ENCODE assay signal across 28 mouse cellular contexts in genomic region chr2:171985813-171986572, GRCm38 (mm10). TPM values are rescaled to one million over a fixed set of nuclear protein-coding genes. Genes with fewer than 3 reads are reported as not detected.
DNase-seq lines count a peak whose midpoint lies in the region; ATAC-seq and TF ChIP-seq lines count a peak whose summit lies in the region.
"Had no signal": no experiment of that assay in that cellular context is flagged by ENCODE, and none has a peak within 500 bp of the region (broad histone marks: within the 10 kb centered on the region; RNA-seq: fewer than 3 reads in every experiment).

No protein-coding gene starts in this region.

- H3K4me1 ChIP-seq in forebrain, embryonic 12.5 days = peaks cover 18% of the 10 kb centered on the region
- H3K4me1 ChIP-seq in forebrain, postnatal 0 days (ENCODE audit: insufficient read depth) = no peaks in the 10 kb centered on the region
- H3K4me1 ChIP-seq in midbrain, embryonic 14.5 days (ENCODE audit: control insufficient read depth, insufficient read depth, low read length) = peaks cover 3% of the 10 kb centered on the region; the same call in 1 of the 2 replicates
- H3K4me1 ChIP-seq in midbrain, embryonic 15.5 days = peaks cover 16% of the 10 kb centered on the region
- H3K4me1 ChIP-seq: embryonic facial prominence, embryonic 15.5 days had no signal

- no peaks in the 10 kb centered on the region for H3K36me3 ChIP-seq in forebrain, embryonic 12.5 days (replicated peaks)
- H3K36me3 ChIP-seq in forebrain, postnatal 0 days (ENCODE audit: insufficient read depth) = no peaks in the 10 kb centered on the region
- no peaks in the 10 kb centered on the region for H3K36me3 ChIP-seq in midbrain, embryonic 14.5 days (ENCODE audit: control insufficient read depth, insufficient read depth, low read length)
- H3K36me3 ChIP-seq in midbrain, embryonic 15.5 days (replicated peaks) = no peaks in the 10 kb centered on the region
- H3K36me3 ChIP-seq: embryonic facial prominence, embryonic 12.5 days; embryonic facial prominence, embryonic 15.5 days; forebrain, embryonic 15.5 days; hindbrain, embryonic 10.5 days; hindbrain, embryonic 13.5 days had no signal

- 0 out of 2 replicates have a peak, but pooled peaks have one; percentile 41 for ATAC-seq in forebrain, embryonic 12.5 days (ENCODE audit: low FRiP score)
- ATAC-seq in forebrain, postnatal 0 days = no peak
- no peak for ATAC-seq in midbrain, embryonic 14.5 days (ENCODE audit: low FRiP score, low TSS enrichment)
- ATAC-seq in midbrain, embryonic 15.5 days (replicated peaks) = no peak
- ATAC-seq: forebrain, embryonic 15.5 days; hindbrain, embryonic 16.5 days had no signal

- no peak overlapping the region for H3K4me3 ChIP-seq in forebrain, embryonic 12.5 days (replicated peaks)
- no peak overlapping the region for H3K4me3 ChIP-seq in forebrain, postnatal 0 days (ENCODE audit: low read depth, low read length)
- H3K4me3 ChIP-seq in midbrain, embryonic 14.5 days (replicated peaks; ENCODE audit: low read depth, low read length) = no peak overlapping the region
- no peak overlapping the region for H3K4me3 ChIP-seq in midbrain, embryonic 15.5 days
- H3K4me3 ChIP-seq: embryonic facial prominence, embryonic 12.5 days; embryonic facial prominence, embryonic 15.5 days; forebrain, embryonic 15.5 days; gastrocnemius, adult 2 months; hindbrain, embryonic 10.5 days; hindbrain, embryonic 13.5 days had no signal

- no peak overlapping the region for H3K9ac ChIP-seq in forebrain, embryonic 12.5 days
- H3K9ac ChIP-seq in forebrain, postnatal 0 days = no peak overlapping the region
- no peak overlapping the region for H3K9ac ChIP-seq in midbrain, embryonic 14.5 days (replicated peaks; ENCODE audit: low read length)
- H3K9ac ChIP-seq in midbrain, embryonic 15.5 days = no peak overlapping the region
- H3K9ac ChIP-seq: embryonic facial prominence, embryonic 12.5 days; embryonic facial prominence, embryonic 15.5 days; forebrain, embryonic 15.5 days; hindbrain, embryonic 13.5 days had no signal

- no peak for DNase-seq in forebrain, postnatal 0 days
- DNase-seq in midbrain, embryonic 14.5 days = peak; percentile 38
- peak; percentile 78 for DNase-seq in R1 (ENCODE audit: low read depth, low spot score)
- no peak for DNase-seq in heart, postnatal 4 days
- no peak for DNase-seq in frontal cortex, postnatal 36 days (ENCODE audit: low spot score in 2 of 2)
- DNase-seq: adrenal gland, postnatal 10 days; adrenal gland, postnatal 36 days; cerebellum, adult 18-20 months; cerebellum, adult 9-10 months; cerebellum, postnatal 14 days; gastrocnemius, adult 2 months; gastrocnemius, postnatal 14 days; heart, adult 11 months had no signal

- H3K9me3 ChIP-seq in forebrain, embryonic 12.5 days = no peaks in the 10 kb centered on the region
- no peaks in the 10 kb centered on the region for H3K9me3 ChIP-seq in forebrain, postnatal 0 days (ENCODE audit: low read length)
- no peaks in the 10 kb centered on the region for H3K9me3 ChIP-seq in midbrain, embryonic 14.5 days (ENCODE audit: control insufficient read depth, low read length)
- H3K9me3 ChIP-seq in midbrain, embryonic 15.5 days = no peaks in the 10 kb centered on the region
- H3K9me3 ChIP-seq: embryonic facial prominence, embryonic 12.5 days; embryonic facial prominence, embryonic 15.5 days; forebrain, embryonic 15.5 days; hindbrain, embryonic 10.5 days; hindbrain, embryonic 13.5 days had no signal

- no peak for TF ChIP-seq CTCF in forebrain, postnatal 0 days (IDR thresholded peaks at IDR 0.05; ENCODE audit: low read depth)

- peaks cover 16% of the 10 kb centered on the region; the same call in 1 of the 2 replicates for H3K27me3 ChIP-seq in forebrain, embryonic 12.5 days
- no peaks in the 10 kb centered on the region for H3K27me3 ChIP-seq in forebrain, postnatal 0 days (ENCODE audit: insufficient read depth, low read length)
- no peaks in the 10 kb centered on the region for H3K27me3 ChIP-seq in midbrain, embryonic 14.5 days (ENCODE audit: control insufficient read depth, insufficient read depth, low read length)
- no peaks in the 10 kb centered on the region for H3K27me3 ChIP-seq in midbrain, embryonic 15.5 days (replicated peaks)
- H3K27me3 ChIP-seq: embryonic facial prominence, embryonic 12.5 days; embryonic facial prominence, embryonic 15.5 days; forebrain, embryonic 15.5 days had no signal

- 6% methylated on average over 8 of the region's 8 CpGs for WGBS in forebrain, embryonic 12.5 days
- 34% methylated on average over 8 of the region's 8 CpGs for WGBS in forebrain, postnatal 0 days
- 11% methylated on average over 8 of the region's 8 CpGs for WGBS in midbrain, embryonic 14.5 days
- 16% methylated on average over 8 of the region's 8 CpGs for WGBS in midbrain, embryonic 15.5 days

- no peak overlapping the region for H3K27ac ChIP-seq in forebrain, embryonic 12.5 days
- H3K27ac ChIP-seq in forebrain, postnatal 0 days (ENCODE audit: low read depth, low read length) = no peak overlapping the region
- H3K27ac ChIP-seq in midbrain, embryonic 14.5 days (replicated peaks; ENCODE audit: low read depth, low read length) = no peak overlapping the region
- no peak overlapping the region for H3K27ac ChIP-seq in midbrain, embryonic 15.5 days
- H3K27ac ChIP-seq: embryonic facial prominence, embryonic 12.5 days; embryonic facial prominence, embryonic 15.5 days; forebrain, embryonic 15.5 days; gastrocnemius, adult 2 months; hindbrain, embryonic 13.5 days had no signal

- no peak overlapping the region for H3K4me2 ChIP-seq in forebrain, embryonic 12.5 days
- H3K4me2 ChIP-seq in forebrain, postnatal 0 days (ENCODE audit: low read depth) = no peak overlapping the region
- no peak overlapping the region for H3K4me2 ChIP-seq in midbrain, embryonic 14.5 days (ENCODE audit: low read length)
- H3K4me2 ChIP-seq in midbrain, embryonic 15.5 days = no peak overlapping the region
- H3K4me2 ChIP-seq: embryonic facial prominence, embryonic 12.5 days; embryonic facial prominence, embryonic 15.5 days; forebrain, embryonic 15.5 days; heart, embryonic 11.5 days; hindbrain, embryonic 13.5 days had no signal

RNA-seq across cellular contexts. Expression of gene Cbln4, which starts 57.3 kb away (rescaled TPM):
- 3.3 and 3.9 TPM in 2 replicates for polyA plus RNA-seq in forebrain, embryonic 12.5 days (2016; fragmentation: Nextera tagmentation; extraction: Ambion mirVana)
- 10.9 and 15.7 TPM in 2 replicates for total RNA-seq in forebrain, postnatal 0 days (2014; rRNA removed)
- 11.5 and 24.0 TPM in 2 replicates for polyA plus RNA-seq in forebrain, postnatal 0 days (2015; fragmentation: Nextera tagmentation; extraction: Ambion mirVana)
- polyA plus RNA-seq in midbrain, embryonic 14.5 days (2014; fragmentation: Nextera tagmentation; extraction: Ambion mirVana) = 29.0 and 34.7 TPM in 2 replicates
- polyA plus RNA-seq in midbrain, embryonic 15.5 days (2015; fragmentation: Nextera tagmentation; extraction: Ambion mirVana) = 34.4 and 39.8 TPM in 2 replicates
- not detected for total RNA-seq in heart, postnatal 4 days (2021)
- total RNA-seq: adrenal gland, adult 18-20 months; adrenal gland, postnatal 10 days; adrenal gland, postnatal 36 days; gastrocnemius, adult 2 months; gastrocnemius, postnatal 14 days; gastrocnemius, postnatal 4 days; heart, adult 8-10 months; heart, postnatal 25 days; MEL had no signal
- polyA plus RNA-seq: heart, postnatal 0 days had no signal

Comparison
In these comparisons a context has a peak if more than half of its experiments do, and no peak if none do; other contexts are left out.
1. DNase-seq: peak in midbrain, embryonic 14.5 days (single experiment) and R1 (single experiment); none in forebrain, postnatal 0 days (single experiment), heart, postnatal 4 days (single experiment) and frontal cortex, postnatal 36 days (0 of 2).